Mouse (Mus musculus) monocyte, adult 5-6 weeks (primary cell): ENCODE results near the gene Panx1. TPM values are rescaled to one million over a fixed set of nuclear protein-coding genes. Genes with fewer than 3 reads are reported as not detected.
A peak's percentile ranks its signal among the peaks of the same experiment; 100 is the strongest.

ENCODE experiments used
- ATAC-seq: fragments of 153-309, 156-312 bp; replicated peaks from 2 replicates; pipeline ENCODE4 v1.8.0; 2017; ENCODE audit warnings: mild to moderate bottlenecking; ENCODE audit not compliant: low TSS enrichment, insufficient number of reproducible peaks, severe bottlenecking, poor library complexity, low FRiP score
- total RNA-seq: library from RNA; stranded (forward); fragments of 200-1000, 200-491, 200-594 nt; gene quantifications from 3 replicates; pipeline ENCODE4 v1.2.3, GENCODE M21; 2017

Panx1 gene
- total RNA-seq, 1 experiment from 2014 or later, result 11.4 TPM

DNA sequence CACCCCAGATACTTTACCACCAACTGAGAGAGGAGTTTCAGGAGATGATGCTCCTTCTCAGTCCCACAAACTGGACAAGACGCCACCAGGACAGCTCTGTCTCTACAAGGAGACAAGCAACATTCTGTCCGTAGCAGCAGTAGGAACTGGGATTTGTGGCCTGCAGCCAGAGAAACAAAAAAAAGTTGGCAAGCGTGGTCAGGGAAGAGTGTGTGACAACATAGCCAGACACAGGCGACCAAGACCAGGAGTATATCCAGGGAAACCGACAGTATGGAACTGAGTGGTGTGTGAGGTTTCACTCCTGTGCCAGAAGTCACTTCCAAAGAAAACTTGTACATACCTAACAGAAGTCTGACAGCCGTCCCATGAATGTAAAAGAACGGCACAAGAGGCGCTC lies 14.5 kb downstream of the Panx1 start:
- no peak for ATAC-seq

DNA sequence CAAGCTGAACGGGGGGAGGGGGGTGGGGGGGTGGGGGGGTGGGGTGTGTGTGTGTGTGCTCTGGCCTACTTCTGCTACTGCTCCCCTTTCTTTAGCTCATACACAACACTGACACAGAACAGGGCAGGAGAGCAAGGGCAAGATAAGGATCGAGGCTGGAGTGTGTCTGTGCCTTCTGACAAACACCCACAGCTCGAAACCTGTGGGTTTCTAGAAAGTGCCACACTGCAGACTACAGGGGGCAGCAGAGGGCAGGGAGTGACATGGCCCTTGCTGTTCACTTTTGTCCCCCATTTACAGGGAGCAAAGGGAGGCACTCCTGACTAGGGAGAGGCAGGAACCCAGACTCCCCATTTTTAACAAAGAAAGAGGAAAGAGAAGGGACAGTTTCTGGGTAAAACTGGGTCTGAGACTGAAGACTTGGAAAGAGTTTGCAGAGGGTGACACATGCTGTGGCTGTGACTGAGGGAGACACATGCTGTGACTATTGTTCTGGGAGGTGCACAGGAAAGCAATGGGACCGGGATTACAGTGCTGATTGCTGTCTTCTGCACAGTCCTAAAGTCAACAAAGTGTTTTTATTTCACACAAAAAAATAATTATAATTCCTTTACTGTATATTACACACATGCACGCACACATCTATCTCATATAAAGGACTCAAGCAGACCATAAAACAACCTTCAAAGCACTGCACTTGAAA lies 16.1 kb downstream of the Panx1 start:
- no peak; the same call in 1 of the 2 replicates for ATAC-seq

DNA sequence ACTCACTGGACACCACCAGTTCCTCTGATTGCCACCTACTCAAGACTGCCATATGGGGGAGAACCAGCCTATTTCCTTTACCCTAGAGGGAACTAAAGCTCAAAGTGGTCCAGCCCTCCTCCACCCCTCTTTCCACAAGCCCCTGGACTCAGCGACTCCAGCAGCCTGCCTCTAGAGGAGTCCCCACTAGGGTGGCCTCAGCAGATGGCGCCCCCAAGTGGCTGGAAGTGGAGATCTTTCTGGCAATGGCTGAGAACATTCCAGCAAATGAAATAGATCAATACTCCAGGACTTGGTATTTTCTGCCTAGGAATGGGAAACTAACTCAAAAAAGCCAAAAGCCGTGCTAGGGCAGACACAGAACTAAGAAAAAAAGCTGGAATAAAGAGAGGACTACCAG lies 17.6 kb downstream of the Panx1 start:
- no peak for ATAC-seq

DNA sequence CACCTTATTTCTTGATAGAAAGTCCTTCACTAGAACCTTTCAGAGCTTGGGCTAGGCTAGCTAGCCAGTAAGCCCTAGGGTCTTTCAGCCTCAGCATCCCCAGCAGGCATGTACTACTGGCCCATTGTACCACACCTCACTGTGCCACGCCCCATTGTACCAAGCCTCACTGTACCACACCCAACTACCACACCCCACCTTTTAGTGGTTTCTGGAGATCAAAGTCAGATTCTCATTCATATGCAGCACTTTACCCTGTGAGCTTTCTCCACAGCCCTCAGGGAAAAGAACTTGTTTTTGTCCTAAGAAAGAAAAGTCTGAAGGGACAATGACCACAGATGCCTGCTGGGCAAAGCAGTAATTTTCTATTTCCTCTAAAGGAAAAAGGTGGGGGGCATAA lies 22.2 kb downstream of the Panx1 start:
- no peak for ATAC-seq

DNA sequence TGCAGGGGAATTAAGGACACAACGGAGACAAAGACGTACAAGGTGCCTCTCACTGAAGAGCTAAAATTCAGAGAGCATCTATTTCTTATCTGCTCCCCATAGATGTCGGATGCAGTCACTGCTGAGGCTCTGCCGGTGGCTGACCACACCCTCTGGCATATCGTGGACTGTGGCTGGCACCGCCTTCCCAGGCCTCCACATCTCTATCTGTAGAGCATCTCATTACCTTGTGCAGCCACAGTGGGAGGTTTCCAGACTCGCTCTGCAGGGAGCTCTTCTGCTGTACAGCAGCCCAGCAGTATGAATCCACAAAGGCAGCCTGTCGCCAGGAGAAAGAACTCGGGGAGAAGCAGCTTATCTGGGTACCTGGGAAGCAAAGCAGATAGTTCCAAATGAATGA lies 24.1 kb downstream of the Panx1 start:
- no peak for ATAC-seq

DNA sequence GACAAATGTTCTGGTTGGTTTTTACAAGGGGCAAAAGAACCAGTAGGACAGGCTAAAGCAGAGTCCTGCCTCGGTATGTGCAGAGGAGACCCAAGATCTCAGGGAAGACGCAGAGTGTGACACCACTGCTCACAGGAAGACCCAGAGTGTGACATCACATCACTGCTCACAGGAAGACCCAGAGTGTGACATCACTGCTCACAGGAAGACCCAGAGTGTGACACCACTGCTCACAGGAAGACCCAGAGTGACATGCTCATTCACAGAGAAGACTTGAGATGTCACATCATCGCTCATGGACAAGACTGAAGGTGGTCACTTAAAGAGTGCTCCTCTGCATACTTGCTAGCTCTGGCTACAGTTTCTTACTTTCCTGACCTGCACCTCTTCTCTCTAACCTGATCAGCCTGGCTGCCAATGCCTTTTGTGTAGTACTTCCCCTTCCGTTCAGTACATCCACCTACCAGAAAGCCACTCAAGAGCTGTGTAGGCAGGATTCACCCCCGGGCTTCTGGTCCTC lies 24.7 kb downstream of the Panx1 start:
- no peak for ATAC-seq

DNA sequence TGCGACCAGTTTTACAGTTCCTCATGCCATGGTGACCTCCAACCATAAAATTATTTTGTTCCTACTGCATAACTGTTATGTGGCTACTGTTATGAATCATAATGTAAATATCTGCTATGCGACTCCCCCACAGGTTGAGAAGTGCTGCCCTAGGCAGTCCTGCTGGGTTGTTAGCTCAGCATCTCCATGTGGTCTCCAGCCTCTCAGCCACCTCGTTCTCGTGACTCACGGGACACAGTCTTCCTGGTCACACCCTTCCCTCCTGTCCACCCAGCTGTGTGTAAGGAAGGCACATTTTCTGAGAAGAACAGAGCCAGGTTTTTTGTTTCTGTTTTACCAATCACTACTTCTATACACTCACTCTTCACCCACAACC lies 26.5 kb downstream of the Panx1 start:
- no peak for ATAC-seq

DNA sequence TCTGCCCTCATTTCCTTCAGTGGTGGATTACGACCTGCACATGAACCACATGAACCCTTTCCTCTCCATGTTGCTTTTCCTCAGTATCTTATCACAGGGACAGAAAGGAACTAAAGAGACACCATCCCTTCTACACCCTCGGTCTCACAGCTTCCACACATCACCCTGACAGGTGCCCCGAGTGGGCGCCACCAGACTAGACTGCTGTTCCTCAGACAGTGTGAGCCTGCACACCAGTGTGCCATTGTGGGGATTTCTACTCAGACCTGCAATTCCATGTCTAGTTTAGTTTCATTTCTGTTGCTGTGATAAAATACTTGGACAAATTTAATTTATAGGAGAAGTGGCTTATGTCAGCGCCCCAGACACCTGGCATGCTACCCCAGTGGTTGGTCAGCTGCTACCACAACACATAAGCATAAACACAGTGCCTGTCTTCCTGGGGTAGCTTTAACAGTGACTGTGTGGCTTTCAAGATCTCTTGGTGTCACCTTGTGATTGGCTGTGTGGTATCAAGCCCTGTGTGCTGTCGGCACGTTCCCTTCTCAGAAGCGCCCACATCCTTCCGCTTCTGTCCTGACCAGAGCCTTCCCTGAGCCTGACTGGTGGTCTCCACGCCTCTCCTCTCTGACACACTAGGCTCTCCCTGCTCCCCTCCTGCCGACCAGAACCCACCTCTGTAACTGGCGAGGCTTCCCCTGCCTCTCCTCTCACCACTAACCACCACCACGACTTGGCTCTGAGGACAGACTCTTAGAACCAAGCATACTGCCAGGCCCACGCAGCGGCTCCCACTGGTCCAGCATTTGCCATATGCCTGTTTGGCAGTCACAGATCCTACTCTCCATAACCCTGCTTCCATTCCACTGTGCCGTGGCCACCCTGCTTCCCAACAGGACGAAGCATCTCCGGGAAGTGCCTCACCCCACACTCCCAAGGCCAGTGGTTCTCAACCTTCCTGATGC lies 27.2 kb downstream of the Panx1 start:
- peak; percentile 84 for ATAC-seq

DNA sequence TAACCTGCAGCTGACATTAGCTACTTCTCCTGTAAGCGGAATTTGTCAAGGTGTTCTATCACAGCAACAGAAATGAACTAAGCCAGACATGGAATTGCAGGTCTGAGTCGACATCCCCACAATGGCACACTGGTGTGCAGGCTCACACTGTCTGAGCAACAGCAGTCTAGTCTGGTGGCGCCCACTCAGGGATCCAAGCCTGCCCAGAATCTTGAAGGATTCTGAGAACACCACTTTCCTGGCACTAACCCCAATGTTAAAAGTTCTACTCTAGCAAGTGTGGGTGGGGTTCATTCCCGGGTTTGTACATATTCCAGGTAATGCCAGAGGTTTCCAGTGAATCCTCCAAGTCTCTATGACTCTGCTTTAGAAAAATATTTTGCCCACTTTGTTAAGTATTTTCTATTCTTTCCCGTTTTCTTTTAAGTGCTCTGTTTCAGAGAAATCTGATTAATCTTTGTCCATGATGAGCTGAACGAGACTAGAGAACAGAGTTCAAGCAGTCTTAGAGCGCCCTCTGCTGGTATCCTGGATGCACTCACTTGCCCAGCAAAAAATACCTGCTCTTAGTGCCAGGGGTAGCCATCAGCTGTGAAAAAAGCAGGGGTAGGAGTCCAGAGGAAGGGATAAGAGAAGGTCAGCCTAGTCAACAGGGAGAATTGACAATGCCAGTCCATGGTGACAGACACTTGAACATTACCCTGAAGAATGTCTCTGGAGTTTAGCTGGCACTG lies 29.9 kb downstream of the Panx1 start:
- ATAC-seq, result no peak

DNA sequence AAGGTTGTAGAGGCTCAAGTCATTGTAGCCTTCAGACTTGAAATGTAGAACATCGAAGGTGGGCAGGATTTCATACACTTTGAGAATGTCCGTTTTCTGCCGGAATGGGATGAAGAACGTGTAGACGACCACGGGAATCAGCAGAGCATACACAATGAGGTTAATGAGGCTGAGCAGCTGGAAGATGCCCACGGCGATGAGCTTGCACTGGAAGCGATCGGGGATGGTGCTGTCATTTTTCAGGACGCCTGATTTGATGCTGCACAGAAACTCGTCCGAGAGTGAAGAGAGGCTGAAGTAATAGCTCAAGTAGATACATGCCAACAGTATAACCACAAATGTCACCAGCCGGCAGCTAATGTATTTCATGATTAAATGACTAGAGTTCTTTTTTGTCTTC lies 37.7 kb downstream of the Panx1 start:
- no peak for ATAC-seq

DNA sequence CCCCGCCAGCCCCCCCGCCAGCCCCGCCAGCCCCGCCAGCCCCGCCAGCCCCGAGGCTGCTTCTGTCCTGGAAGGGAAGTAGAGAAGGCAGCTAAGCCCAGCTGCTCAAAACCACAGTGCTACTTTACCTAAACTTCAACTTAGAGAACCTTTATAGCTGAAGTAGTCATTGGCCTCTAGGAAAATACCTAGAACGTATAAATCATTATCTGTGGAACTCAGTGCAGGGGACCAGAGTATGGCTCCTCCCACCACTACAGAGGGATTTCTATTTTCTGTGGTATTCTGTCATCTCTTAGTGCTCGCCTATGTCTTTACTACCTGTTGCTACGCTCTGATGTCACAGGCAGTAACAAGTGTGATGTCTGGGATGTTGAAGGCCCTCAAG lies 41.0 kb downstream of the Panx1 start:
- ATAC-seq, result no peak

DNA sequence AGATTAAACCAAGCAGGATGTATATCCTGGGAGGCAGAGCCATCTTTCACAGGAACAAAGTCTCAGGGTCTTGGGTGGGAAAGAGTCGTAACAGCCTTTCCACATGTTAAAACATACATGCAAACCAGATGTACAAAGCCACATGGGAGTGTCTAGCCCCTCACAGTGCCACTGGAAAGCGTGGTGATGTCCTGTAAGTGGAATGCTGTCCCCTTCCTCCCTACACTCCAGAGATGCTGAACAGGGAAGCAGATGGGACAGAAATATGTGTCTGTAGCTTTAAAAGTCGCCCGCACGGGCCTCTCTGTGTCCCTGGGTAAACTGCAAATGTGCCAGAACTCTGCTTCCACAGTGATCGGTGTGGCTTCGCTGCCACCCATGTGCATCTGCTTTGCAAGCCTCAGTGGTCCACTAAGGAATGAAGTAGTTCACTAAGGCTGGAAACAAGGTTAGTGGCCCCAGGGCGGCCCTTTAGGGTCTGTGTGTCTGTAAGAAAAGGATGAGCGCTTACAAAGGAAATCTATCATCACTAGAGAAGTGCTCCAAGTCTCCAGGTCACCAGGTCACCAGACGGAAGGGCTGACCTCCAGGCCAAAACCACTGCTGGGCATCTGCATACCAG lies 41.5 kb downstream of the Panx1 start:
- ATAC-seq, result no peak

DNA sequence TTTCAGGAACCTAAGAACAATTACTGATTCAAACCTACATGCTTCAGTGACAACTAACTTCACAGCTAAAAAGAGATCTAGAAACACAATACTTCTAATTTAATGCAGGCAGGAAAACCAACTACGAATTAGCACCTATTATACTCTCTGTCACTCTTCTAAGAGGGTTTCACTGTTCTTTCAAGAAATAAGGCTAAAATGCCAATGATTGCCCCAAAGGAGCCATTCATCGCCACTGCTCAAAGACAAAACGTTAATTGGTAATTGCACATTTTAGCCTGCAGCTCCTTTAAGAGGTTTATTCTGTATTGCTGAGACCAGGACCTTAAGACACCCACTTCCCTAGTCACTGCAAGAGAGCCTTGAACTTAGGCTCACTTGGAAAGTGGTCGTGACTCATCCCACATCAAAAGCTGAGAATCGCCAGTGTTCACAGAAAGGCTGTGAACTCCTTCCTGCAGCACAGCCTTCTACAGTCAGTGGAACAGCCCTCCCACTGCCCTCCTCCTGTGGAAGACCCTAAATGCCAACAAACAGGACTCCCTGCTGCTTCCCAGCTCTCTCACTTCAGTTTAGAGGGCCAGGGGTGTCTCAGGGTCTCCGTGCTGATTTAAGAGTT lies 42.2 kb downstream of the Panx1 start:
- ATAC-seq, result no peak

DNA sequence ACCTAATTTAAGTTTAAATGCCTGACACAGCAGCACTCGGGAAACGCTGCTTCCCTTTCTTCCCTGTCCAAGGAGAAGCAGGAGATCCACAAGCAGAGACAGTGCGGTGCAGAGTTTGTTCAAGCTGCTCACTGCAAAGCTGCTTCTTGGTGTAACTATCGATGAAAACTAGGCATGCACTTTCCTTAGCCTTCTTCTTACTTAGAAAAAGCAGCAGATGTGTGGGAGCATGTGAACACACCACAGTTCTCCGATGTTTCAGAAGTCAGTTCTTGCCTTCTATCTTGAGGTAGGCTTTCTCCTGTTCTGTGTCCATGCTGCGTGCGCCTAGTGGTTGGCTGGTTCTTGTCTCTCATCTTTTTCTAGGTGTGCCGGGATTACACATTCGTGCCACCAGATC lies 46.5 kb downstream of the Panx1 start:
- no peak for ATAC-seq

DNA sequence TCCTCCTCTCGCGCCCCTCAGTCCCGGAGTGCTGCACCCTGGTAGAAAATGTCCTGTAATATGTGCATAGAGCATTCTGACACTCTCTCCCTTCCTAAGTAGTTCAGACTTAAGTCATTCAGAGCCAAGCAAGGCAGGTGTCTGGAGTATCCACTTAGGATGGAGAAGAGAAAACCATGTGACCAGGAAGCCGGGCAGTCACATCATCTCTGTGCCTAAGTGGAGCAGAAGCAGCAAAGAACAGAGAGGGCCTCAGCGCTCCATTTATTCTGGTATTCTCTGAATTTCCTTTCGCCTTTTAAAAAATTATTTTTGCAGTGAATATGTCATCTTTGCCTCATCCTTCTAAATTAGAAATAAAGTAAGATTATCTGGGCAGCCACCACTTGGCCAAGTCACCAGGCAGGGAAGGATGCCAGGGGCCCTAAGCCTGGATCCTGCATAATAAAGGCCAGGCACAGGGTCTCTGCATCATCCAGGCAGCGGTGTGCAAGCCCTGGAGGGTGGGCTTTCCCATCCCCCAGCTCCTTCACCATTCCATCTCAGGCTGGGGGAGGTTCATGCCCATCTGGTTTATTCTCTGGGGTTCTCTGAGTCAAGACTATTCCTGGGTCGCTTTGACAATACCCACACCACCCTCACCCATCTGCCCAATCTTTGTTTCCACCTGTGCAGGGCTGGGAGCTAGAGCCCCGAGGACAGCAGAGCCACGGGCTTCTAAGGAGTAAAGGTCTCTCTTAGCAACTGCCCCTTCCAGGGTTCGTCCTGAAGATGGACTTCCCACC lies 47.8 kb downstream of the Panx1 start:
- no peak for ATAC-seq

DNA sequence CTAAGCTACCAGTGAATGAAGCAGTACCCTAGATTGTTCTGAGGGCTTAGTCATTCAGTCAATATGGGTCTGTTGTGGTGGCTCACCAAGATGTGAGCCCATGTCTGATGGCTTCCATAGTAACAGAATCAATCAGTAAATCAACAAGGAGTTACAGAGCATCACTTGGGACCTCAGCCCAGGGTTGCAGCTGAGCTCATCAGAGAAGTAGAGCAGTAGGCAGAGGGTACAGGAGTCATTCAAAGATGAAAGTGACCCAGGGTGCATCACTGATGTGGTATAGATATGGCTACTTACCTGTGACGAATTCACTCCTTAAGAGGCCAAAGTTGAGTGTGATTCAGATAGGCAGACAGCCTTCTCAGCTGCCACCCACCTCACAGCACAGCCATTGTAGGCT lies 49.8 kb downstream of the Panx1 start:
- ATAC-seq, result no peak

DNA sequence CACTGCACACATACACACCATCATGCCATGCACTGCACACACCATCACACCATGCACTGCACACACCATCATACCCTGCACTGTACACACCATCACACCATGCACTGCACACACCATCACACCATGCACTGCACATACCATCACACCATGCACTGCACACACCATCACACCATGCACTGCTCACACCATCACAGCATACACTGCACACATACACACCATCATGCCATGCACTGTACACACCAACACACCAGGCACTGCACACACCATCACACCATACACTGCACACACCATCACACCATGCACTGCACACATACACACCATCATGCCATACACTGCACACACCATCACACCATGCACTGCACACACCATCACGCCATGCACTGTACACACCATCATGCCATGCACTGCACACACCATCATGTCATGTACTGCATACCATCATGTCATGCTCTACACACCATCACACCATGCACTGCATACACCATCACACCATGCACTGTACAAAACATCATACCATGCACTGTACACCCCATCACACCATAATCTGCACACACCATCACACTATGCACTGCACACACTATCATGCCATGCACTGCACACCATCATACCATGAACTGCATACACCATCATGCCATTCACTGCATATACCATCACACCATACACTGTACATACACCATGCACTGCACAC lies 56.5 kb downstream of the Panx1 start:
- ATAC-seq, result 0 out of 2 replicates have a peak, but pooled peaks have one; percentile 47
